Mouse (Mus musculus): ENCODE data around the gene Msantd2. TPM values are rescaled to one million over a fixed set of nuclear protein-coding genes. Genes with fewer than 3 reads are reported as not detected.

Gene Msantd2
- polyA plus RNA-seq, 1 experiment from 2014 or later, result 30.1 TPM

DNA sequence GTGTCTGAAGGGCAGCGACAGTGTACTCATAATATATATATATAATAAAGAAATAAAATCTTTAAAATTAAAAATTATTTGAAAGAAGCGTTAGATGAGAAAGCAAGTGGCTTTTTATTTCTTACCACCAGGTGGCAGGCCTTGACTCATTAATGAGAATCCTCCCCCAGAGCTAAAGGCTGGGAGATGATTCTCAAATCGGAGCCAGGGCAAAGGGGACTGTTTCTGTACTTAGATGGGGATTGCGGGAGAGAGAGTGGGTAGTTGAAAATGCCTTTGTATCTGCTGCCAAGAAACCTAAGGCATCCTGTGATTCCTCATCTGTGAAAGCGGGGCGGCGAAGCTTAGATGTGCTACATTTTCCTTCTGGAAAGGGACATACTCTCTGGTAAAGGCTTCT lies 26.4 kb upstream of the Msantd2 start:
- H3K9ac ChIP-seq, result no peak overlapping the region
- no peak overlapping the region for H3K4me3 ChIP-seq
- no peak overlapping the region for H3K4me2 ChIP-seq (replicated peaks)
- no peaks in the 10 kb centered on the region for H3K36me3 ChIP-seq
- no peaks in the 10 kb centered on the region for H3K9me3 ChIP-seq
- peaks cover 64% of the 10 kb centered on the region for H3K27me3 ChIP-seq
- WGBS, result 13% methylated on average over 7 of the region's 7 CpGs
- ATAC-seq (ENCODE audit: low FRiP score, low read depth), result no peak
- H3K27ac ChIP-seq, result no peak overlapping the region
- H3K4me1 ChIP-seq, result peaks cover 13% of the 10 kb centered on the region

DNA sequence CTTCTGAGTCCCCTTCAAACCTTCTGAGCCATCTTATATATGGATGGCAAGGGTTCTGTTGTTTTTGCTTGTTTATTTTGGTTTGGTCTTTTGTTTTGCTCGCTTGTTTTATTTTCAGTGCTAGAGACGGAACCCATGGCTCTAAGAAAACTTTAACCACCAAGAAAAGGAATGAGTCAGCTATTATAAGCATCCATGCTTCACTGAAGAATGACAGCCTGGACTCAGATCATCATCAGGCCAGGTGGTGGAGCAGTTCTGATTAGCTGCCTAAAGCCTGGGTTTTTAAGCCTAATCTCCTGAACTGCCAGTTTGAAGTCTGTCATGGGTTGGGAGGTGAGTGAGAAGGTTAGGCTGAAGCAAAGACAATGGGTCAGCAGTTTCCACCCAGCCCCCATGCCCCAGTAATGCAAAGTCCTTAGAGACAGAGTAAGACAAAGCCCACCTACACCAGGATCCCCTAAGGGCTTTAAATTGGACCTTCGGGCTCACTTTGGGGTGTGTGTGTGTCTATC lies 15.5 kb upstream of the Msantd2 start:
- no peak overlapping the region for H3K9ac ChIP-seq
- no peak overlapping the region for H3K27ac ChIP-seq
- no peaks in the 10 kb centered on the region for H3K27me3 ChIP-seq
- no peak for ATAC-seq (ENCODE audit: low FRiP score, low read depth)
- no peaks in the 10 kb centered on the region for H3K36me3 ChIP-seq
- H3K9me3 ChIP-seq, result no peaks in the 10 kb centered on the region
- no peak overlapping the region for H3K4me2 ChIP-seq (replicated peaks)
- H3K4me1 ChIP-seq, result no peaks in the 10 kb centered on the region
- no peak overlapping the region for H3K4me3 ChIP-seq
- WGBS, result 84% methylated on average over 3 of the region's 3 CpGs

- no peaks in the 10 kb centered on the region for H3K9me3 ChIP-seq
- no peaks in the 10 kb centered on the region for H3K4me1 ChIP-seq
- H3K9ac ChIP-seq, result no peak overlapping the region
- WGBS, result 81% methylated on average over 7 of the region's 7 CpGs
- no peak overlapping the region for H3K4me2 ChIP-seq (replicated peaks)
- no peaks in the 10 kb centered on the region for H3K27me3 ChIP-seq
- H3K36me3 ChIP-seq, result no peaks in the 10 kb centered on the region
- ATAC-seq (ENCODE audit: low FRiP score, low read depth), result no peak
- no peak overlapping the region for H3K4me3 ChIP-seq
- H3K27ac ChIP-seq, result no peak overlapping the region
Observed at GRCm38 (mm10) chr9:37474923-37475322, 14.2 kb upstream of the Msantd2 start.

- no peaks in the 10 kb centered on the region for H3K36me3 ChIP-seq
- ATAC-seq (ENCODE audit: low FRiP score, low read depth), result no peak
- no peak overlapping the region for H3K9ac ChIP-seq
- peaks cover 10% of the 10 kb centered on the region for H3K4me1 ChIP-seq
- no peak overlapping the region for H3K27ac ChIP-seq
- no peak overlapping the region for H3K4me2 ChIP-seq (replicated peaks)
- WGBS, result 63% methylated on average over 5 of the region's 5 CpGs
- H3K9me3 ChIP-seq, result no peaks in the 10 kb centered on the region
- no peak overlapping the region for H3K4me3 ChIP-seq
- no peaks in the 10 kb centered on the region for H3K27me3 ChIP-seq
Observed at GRCm38 (mm10) chr9:37485146-37485545, 4.0 kb upstream of the Msantd2 start.

- Histone ChIP-seq H3K4me2 (replicated peaks) (peak overlapping the region; percentile 83), H3K9me3 (no peaks in the 10 kb centered on the region), H3K27me3 (no peaks in the 10 kb centered on the region), H3K27ac (peak overlapping the region; percentile 99), H3K4me3 (peak overlapping the region; percentile 96), H3K4me1 (peaks cover 20% of the 10 kb centered on the region), H3K36me3 (peaks cover 3% of the 10 kb centered on the region; the same call in 1 of the 2 replicates), H3K9ac (peak overlapping the region; percentile 94)
- WGBS, result 41% methylated on average over 4 of the region's 4 CpGs
- ATAC-seq (ENCODE audit: low FRiP score, low read depth), result no peak
Observed at GRCm38 (mm10) chr9:37488041-37488440, 1.1 kb upstream of the Msantd2 start.

DNA sequence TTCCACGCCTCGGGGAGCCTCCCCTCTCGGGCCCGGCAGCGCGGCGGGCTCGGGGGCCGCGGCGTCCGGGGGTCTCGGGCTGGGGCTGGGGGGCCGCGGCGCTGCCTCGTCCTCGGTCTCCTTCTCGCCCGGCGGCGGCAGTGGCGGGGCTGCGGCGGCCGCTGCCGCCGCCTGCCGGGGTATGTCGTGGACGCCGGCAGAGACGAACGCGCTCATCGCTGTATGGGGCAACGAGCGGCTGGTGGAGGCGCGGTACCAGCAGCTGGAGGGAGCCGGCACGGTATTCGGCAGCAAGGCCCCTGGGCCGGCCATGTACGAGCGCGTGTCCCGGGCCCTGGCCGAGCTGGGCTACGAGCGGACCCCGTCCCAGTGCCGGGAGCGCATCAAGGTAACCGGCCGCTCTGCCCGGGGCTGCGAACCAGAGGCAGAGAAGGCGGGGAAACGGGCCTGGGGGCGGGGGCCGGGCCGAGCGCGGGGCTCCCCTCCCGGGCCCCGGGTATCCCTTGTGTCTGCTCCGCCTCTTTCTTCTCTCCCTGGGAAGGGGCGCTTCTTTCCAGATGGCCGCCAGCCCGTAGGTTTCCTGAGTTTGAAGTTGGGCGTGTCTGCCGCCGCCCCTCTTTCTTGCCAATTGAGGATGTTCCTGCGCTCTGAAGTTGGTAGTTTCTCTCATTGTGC lies 464 bp downstream of the Msantd2 start:
- Histone ChIP-seq H3K9me3 (no peaks in the 10 kb centered on the region; the same call in 1 of the 2 replicates), H3K9ac (peak overlapping the region; percentile 94), H3K4me2 (replicated peaks) (peak overlapping the region; percentile 83), H3K4me1 (peaks cover 20% of the 10 kb centered on the region), H3K4me3 (peak overlapping the region; percentile 96), H3K27me3 (no peaks in the 10 kb centered on the region), H3K36me3 (peaks cover 8% of the 10 kb centered on the region), H3K27ac (peak overlapping the region; percentile 99)
- ATAC-seq (ENCODE audit: low FRiP score, low read depth), result peak; percentile 68
- WGBS, result under 1% methylated on average over 63 of the region's 75 CpGs

GRCm38 (mm10) chr9:37495761-37496160 lies 6.6 kb downstream of the Msantd2 start:
- Histone ChIP-seq H3K9ac (no peak overlapping the region), H3K4me2 (replicated peaks) (no peak overlapping the region), H3K36me3 (peaks cover 8% of the 10 kb centered on the region), H3K4me3 (no peak overlapping the region), H3K4me1 (peaks cover 4% of the 10 kb centered on the region), H3K27me3 (no peaks in the 10 kb centered on the region), H3K9me3 (no peaks in the 10 kb centered on the region; the same call in 1 of the 2 replicates), H3K27ac (no peak overlapping the region)
- WGBS, result 46% methylated on average over 3 of the region's 3 CpGs
- ATAC-seq (ENCODE audit: low FRiP score, low read depth), result no peak

DNA sequence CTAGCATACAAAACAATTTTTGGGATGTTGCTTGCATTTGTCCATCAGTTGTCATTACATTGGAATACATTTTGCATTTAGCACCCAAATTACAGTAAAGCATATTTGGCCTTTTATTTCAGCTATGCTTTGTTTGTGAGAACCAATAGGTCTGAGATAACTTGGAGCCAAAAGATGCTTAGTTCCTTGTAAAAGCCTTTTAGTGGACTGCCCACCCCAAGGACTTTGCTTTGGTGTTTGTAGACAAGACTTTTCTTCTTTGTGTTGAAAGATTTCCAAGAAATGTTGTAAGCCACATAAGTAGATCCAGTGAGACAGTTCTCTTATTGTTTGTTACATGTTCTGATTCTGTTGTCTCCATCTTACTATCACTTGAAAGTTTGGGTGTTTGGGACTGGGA lies 7.2 kb downstream of the Msantd2 start:
- Histone ChIP-seq H3K9me3 (no peaks in the 10 kb centered on the region; the same call in 1 of the 2 replicates), H3K4me1 (no peaks in the 10 kb centered on the region), H3K9ac (no peak overlapping the region), H3K4me2 (replicated peaks) (no peak overlapping the region), H3K36me3 (peaks cover 8% of the 10 kb centered on the region), H3K27ac (no peak overlapping the region), H3K4me3 (no peak overlapping the region), H3K27me3 (no peaks in the 10 kb centered on the region)
- ATAC-seq (ENCODE audit: low FRiP score, low read depth), result no peak

DNA sequence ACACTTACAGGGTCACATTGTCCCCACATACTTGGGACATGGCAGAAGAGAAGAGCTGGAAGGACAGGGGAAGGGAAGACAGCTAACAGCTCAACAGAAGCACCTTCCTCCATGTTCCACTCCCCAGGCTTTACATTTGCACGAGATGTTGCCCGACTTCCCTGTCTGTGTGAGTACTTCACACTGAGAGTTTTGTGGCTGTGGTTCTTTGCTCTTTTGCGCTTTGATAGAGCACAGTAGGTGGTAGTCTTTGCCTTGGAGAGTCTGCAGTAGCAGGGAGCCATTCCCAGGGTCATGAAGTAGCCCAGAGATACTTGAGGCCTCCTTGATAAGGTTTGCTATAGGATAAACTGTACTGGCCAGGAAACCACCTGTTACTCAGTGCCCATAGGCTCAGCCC lies 11.1 kb downstream of the Msantd2 start:
- Histone ChIP-seq H3K4me2 (replicated peaks) (no peak overlapping the region), H3K9me3 (no peaks in the 10 kb centered on the region), H3K4me3 (no peak overlapping the region), H3K27me3 (no peaks in the 10 kb centered on the region), H3K4me1 (no peaks in the 10 kb centered on the region), H3K36me3 (no peaks in the 10 kb centered on the region), H3K27ac (no peak overlapping the region), H3K9ac (no peak overlapping the region)
- ATAC-seq (ENCODE audit: low FRiP score, low read depth), result no peak
- 83% methylated on average over 3 of the region's 3 CpGs for WGBS

DNA sequence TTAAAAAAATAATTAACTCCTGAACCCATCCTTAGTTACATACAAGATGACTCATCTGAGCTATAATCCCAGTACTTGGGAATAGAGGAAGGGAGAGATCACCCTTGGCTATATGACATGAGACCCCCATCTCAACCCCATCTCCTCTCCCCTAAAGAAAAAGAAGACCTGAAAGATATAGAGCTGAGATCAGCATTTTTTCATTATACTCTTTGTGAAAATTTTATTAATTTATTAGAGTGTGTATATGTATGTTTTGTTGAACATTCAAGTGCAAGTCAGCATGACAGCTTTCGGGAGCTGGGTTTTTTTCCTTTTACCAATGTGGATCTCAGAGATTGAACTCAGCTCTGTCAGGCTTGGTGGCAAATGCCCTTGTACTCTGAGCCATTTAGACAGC lies 12.1 kb downstream of the Msantd2 start:
- WGBS, result 100% methylated on average over 1 of the region's 1 CpGs
- Histone ChIP-seq H3K27ac (no peak overlapping the region), H3K4me3 (no peak overlapping the region), H3K9me3 (no peaks in the 10 kb centered on the region), H3K4me1 (no peaks in the 10 kb centered on the region), H3K9ac (no peak overlapping the region), H3K27me3 (no peaks in the 10 kb centered on the region), H3K4me2 (replicated peaks) (no peak overlapping the region), H3K36me3 (no peaks in the 10 kb centered on the region)
- ATAC-seq (ENCODE audit: low FRiP score, low read depth), result no peak

DNA sequence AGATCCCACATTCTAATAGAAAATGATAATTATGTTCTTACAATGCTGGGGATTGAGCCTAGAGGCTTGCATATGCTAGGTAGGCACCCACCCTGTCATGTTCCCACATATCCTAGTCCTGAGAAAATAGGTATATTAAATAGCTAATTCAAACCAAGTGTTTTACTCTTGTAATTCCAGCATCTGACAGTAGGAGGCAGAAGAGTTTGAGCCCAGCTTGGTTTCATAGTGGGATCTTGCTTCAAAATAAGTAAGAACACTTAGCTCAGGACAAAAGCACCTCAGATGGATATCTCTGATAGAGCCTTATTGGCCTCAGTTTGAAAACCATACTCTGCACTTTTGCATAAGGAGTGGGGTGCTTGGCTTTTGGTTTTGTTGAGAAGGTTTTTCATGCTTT lies 15.2 kb downstream of the Msantd2 start:
- Histone ChIP-seq H3K4me1 (no peaks in the 10 kb centered on the region), H3K27ac (no peak overlapping the region), H3K4me2 (replicated peaks) (no peak overlapping the region), H3K9ac (no peak overlapping the region), H3K4me3 (no peak overlapping the region), H3K27me3 (no peaks in the 10 kb centered on the region), H3K36me3 (no peaks in the 10 kb centered on the region), H3K9me3 (no peaks in the 10 kb centered on the region)
- no peak for ATAC-seq (ENCODE audit: low FRiP score, low read depth)

DNA sequence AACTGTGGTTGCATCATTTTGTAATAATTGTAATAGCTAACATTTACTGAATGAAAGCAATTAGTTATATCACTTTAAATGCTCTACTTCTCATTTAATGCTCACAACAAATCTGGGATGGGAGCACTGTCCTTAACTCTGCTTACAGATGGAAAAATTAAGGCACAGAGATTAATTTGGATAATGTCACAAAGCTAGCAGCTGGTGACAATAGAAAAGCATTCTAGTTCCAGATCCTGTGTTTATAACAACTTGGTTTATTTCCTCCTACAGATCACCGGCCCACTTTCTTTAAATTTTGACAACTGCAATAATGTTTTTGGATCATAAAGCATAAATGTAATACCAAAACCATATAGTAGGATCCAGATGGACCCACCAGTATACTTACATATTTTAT lies 16.9 kb downstream of the Msantd2 start:
- ATAC-seq (ENCODE audit: low FRiP score, low read depth), result no peak
- 85% methylated on average over 1 of the region's 1 CpGs for WGBS
- H3K4me2 ChIP-seq (replicated peaks), result no peak overlapping the region
- H3K9me3 ChIP-seq, result no peaks in the 10 kb centered on the region
- H3K4me1 ChIP-seq, result no peaks in the 10 kb centered on the region
- no peaks in the 10 kb centered on the region for H3K36me3 ChIP-seq
- no peak overlapping the region for H3K27ac ChIP-seq
- H3K27me3 ChIP-seq, result no peaks in the 10 kb centered on the region
- H3K9ac ChIP-seq, result no peak overlapping the region
- H3K4me3 ChIP-seq, result no peak overlapping the region

GRCm38 (mm10) chr9:37512097-37512496 lies 23.0 kb downstream of the Msantd2 start:
- H3K4me1 ChIP-seq, result peaks cover 18% of the 10 kb centered on the region
- ATAC-seq (ENCODE audit: low FRiP score, low read depth), result no peak
- no peaks in the 10 kb centered on the region for H3K27me3 ChIP-seq
- H3K4me3 ChIP-seq, result no peak overlapping the region
- 0 out of 2 replicates have a peak, but pooled peaks cover under 1% of the 10 kb centered on the region for H3K36me3 ChIP-seq
- WGBS, result 93% methylated on average over 2 of the region's 2 CpGs
- H3K9ac ChIP-seq, result no peak overlapping the region
- no peak overlapping the region for H3K27ac ChIP-seq
- no peak overlapping the region for H3K4me2 ChIP-seq (replicated peaks)
- H3K9me3 ChIP-seq, result no peaks in the 10 kb centered on the region
